In the genomic region with DNA sequence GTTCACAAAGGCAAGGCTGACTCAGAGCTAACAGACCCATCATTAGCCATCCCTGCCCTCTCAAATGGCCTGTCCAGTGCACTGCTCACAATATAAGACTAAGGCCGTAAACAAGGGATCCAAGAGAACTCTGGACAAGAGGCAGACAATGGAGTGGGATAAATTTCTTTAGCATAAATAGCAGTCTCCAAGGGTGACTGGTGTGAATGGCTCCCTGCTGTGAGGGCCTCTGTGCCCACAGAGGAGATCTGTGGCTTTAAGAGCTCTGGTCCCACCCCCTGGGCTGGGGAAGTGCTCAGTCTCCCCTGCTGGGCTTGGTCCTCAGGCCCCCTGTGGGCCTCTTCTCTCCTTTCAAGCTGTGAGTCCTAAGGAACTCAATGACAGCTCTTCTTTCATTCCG, we compare ENCODE assay signal across 10 mouse cellular contexts.
DNase-seq lines count a peak whose midpoint lies in the region; ATAC-seq and TF ChIP-seq lines count a peak whose summit lies in the region.
"Had no signal": no experiment of that assay in that cellular context is flagged by ENCODE, and none has a peak within 500 bp of the region (broad histone marks: within the 10 kb centered on the region; RNA-seq: fewer than 3 reads in every experiment).

No protein-coding gene starts in this region.

- DNase-seq in ES-CJ7 (ENCODE audit: low read depth, low spot score) = peak; percentile 80
- peak; percentile 84 for DNase-seq in embryo, embryonic 11 days
- peak; percentile 63 for DNase-seq in midbrain, postnatal 0 days (ENCODE audit: low spot score)
- DNase-seq in adrenal gland, adult 18-20 months (ENCODE audit: low spot score in 2 of 2) = no peak
- DNase-seq in kidney, postnatal 36 days = no peak
- DNase-seq in B cell, adult 2 months = no peak
- DNase-seq: adrenal gland, postnatal 10 days had no signal

- no peaks in the 10 kb centered on the region for H3K36me3 ChIP-seq in hindbrain, embryonic 12.5 days
- no peaks in the 10 kb centered on the region for H3K36me3 ChIP-seq in midbrain, postnatal 0 days (ENCODE audit: insufficient read depth, low read length)
- H3K36me3 ChIP-seq: limb, embryonic 15.5 days had no signal

- H3K27me3 ChIP-seq in hindbrain, embryonic 12.5 days = 0 out of 2 replicates have a peak, but pooled peaks cover 6% of the 10 kb centered on the region
- no peaks in the 10 kb centered on the region for H3K27me3 ChIP-seq in midbrain, postnatal 0 days (ENCODE audit: insufficient read depth, low read length)

- ATAC-seq in hindbrain, embryonic 12.5 days (ENCODE audit: low FRiP score) = peak; percentile 82
- ATAC-seq in midbrain, postnatal 0 days (ENCODE audit: low FRiP score) = peak; percentile 54; the same call in 1 of the 2 replicates

- no peak; the same call in 1 of the 2 replicates for TF ChIP-seq CTCF in midbrain, postnatal 0 days (IDR thresholded peaks at IDR 0.05)

- H3K4me1 ChIP-seq in hindbrain, embryonic 12.5 days = peaks cover 37% of the 10 kb centered on the region
- H3K4me1 ChIP-seq in midbrain, postnatal 0 days (ENCODE audit: insufficient read depth, low read length) = peaks cover 17% of the 10 kb centered on the region; the same call in 1 of the 2 replicates

- peak overlapping the region; percentile 8 for H3K4me2 ChIP-seq in hindbrain, embryonic 12.5 days (replicated peaks)
- H3K4me2 ChIP-seq in midbrain, postnatal 0 days (ENCODE audit: low read depth, low read length, poor library complexity, severe bottlenecking) = no peak overlapping the region
- H3K4me2 ChIP-seq: limb, embryonic 15.5 days had no signal

- no peak overlapping the region for H3K4me3 ChIP-seq in hindbrain, embryonic 12.5 days
- H3K4me3 ChIP-seq in midbrain, postnatal 0 days (ENCODE audit: low read depth, low read length) = no peak overlapping the region
- H3K4me3 ChIP-seq: limb, embryonic 15.5 days had no signal

- 0 out of 2 replicates have a peak overlapping the region, but pooled peaks have one; percentile 5 for H3K9ac ChIP-seq in hindbrain, embryonic 12.5 days
- no peak overlapping the region for H3K9ac ChIP-seq in midbrain, postnatal 0 days (replicated peaks; ENCODE audit: low read length, poor library complexity, severe bottlenecking)
- H3K9ac ChIP-seq: limb, embryonic 15.5 days had no signal

- no peaks in the 10 kb centered on the region for H3K9me3 ChIP-seq in hindbrain, embryonic 12.5 days (replicated peaks)
- no peaks in the 10 kb centered on the region for H3K9me3 ChIP-seq in midbrain, postnatal 0 days (ENCODE audit: low read length)
- H3K9me3 ChIP-seq: G1E; limb, embryonic 15.5 days had no signal

- WGBS in hindbrain, embryonic 12.5 days = 15% methylated on average over 2 of the region's 2 CpGs
- 41% methylated on average over 2 of the region's 2 CpGs for WGBS in midbrain, postnatal 0 days

- peak overlapping the region; percentile 49 for H3K27ac ChIP-seq in hindbrain, embryonic 12.5 days
- peak overlapping the region; percentile 6; the same call in 1 of the 2 replicates for H3K27ac ChIP-seq in midbrain, postnatal 0 days (ENCODE audit: low read depth, low read length)
- H3K27ac ChIP-seq: limb, embryonic 15.5 days had no signal

Comparison
In these comparisons a context has a peak if more than half of its experiments do, and no peak if none do; other contexts are left out.
1. DNase-seq: peak in ES-CJ7 (single experiment), embryo, embryonic 11 days (single experiment) and midbrain, postnatal 0 days (single experiment); none in adrenal gland, adult 18-20 months (0 of 2), kidney, postnatal 36 days (0 of 2) and B cell, adult 2 months (0 of 2).